Mouse (Mus musculus): ENCODE measurements around the gene Ksr1. TPM values are rescaled to one million over a fixed set of nuclear protein-coding genes. Genes with fewer than 3 reads are reported as not detected.

The Ksr1 gene
- total and polyA plus RNA-seq, 2 experiments = 0.65 to 1.5 TPM

DNA sequence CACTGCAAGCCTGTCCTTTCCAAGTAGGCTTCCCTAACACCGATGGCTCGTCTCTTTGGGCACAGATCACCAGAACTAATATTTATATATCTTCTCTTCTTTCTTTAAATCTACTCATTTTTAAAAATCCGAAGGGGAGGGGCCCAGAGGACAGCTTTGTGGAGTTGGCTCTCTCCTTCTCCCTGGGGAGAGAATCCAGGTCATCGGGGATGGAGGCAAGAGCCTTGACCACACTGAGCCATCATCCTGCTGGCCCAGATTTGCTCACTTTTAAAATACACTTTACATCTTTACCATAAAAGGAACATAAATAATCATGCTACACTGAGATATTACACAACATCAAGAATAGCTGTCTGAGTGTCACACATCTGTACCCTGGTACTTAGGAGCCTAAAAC, 35.8 kb downstream of the Ksr1 start:
- Histone ChIP-seq H3K4me1 (ENCODE audit: control insufficient read depth, insufficient read depth, low read length) (no peaks in the 10 kb centered on the region; the same call in 1 of the 2 replicates), H3K27me3 (ENCODE audit: control insufficient read depth, insufficient read depth, low read length) (no peaks in the 10 kb centered on the region), H3K36me3 (ENCODE audit: control insufficient read depth, insufficient read depth, low read length) (no peaks in the 10 kb centered on the region), H3K9ac (ENCODE audit: low read depth, low read length) (no peak overlapping the region), H3K27ac (replicated peaks; ENCODE audit: insufficient read depth, low read depth, low read length) (no peak overlapping the region), H3K79me2 (ENCODE audit: control insufficient read depth, insufficient read depth, low read length) (no peaks in the 10 kb centered on the region), H3K4me3 (ENCODE audit: insufficient read depth, low read depth, low read length) (no peak overlapping the region)
- 86% methylated on average over 4 of the region's 4 CpGs for WGBS
- DNase-seq (ENCODE audit: extremely low read depth, low read depth, low spot score) = no peak
- no peak for TF ChIP-seq POLR2A (IDR thresholded peaks at IDR 0.05; ENCODE audit: extremely low read depth, insufficient read depth, low read length)
- TF ChIP-seq CTCF (IDR thresholded peaks at IDR 0.05; ENCODE audit: low read depth, low read length) = no peak

GRCm38 (mm10) chr11:79107934-79108333, 38.3 kb downstream of the Ksr1 start:
- H3K79me2 ChIP-seq (ENCODE audit: control insufficient read depth, insufficient read depth, low read length) = 0 out of 2 replicates have a peak, but pooled peaks cover 2% of the 10 kb centered on the region
- no peak overlapping the region for H3K27ac ChIP-seq (replicated peaks; ENCODE audit: insufficient read depth, low read depth, low read length)
- H3K4me1 ChIP-seq (ENCODE audit: control insufficient read depth, insufficient read depth, low read length) = no peaks in the 10 kb centered on the region
- H3K9ac ChIP-seq (ENCODE audit: low read depth, low read length) = no peak overlapping the region
- no peaks in the 10 kb centered on the region for H3K27me3 ChIP-seq (ENCODE audit: control insufficient read depth, insufficient read depth, low read length)
- H3K36me3 ChIP-seq (ENCODE audit: control insufficient read depth, insufficient read depth, low read length) = no peaks in the 10 kb centered on the region
- no peak for DNase-seq (ENCODE audit: extremely low read depth, low read depth, low spot score)
- TF ChIP-seq CTCF (IDR thresholded peaks at IDR 0.05; ENCODE audit: low read depth, low read length) = no peak
- TF ChIP-seq POLR2A (IDR thresholded peaks at IDR 0.05; ENCODE audit: extremely low read depth, insufficient read depth, low read length) = no peak
- 86% methylated on average over 11 of the region's 11 CpGs for WGBS
- H3K4me3 ChIP-seq (ENCODE audit: insufficient read depth, low read depth, low read length) = no peak overlapping the region

GRCm38 (mm10) chr11:79104998-79105397, 41.2 kb downstream of the Ksr1 start:
- 86% methylated on average over 6 of the region's 6 CpGs for WGBS
- H3K4me3 ChIP-seq (ENCODE audit: insufficient read depth, low read depth, low read length) = no peak overlapping the region
- no peak overlapping the region for H3K9ac ChIP-seq (ENCODE audit: low read depth, low read length)
- DNase-seq (ENCODE audit: extremely low read depth, low read depth, low spot score) = no peak
- H3K27me3 ChIP-seq (ENCODE audit: control insufficient read depth, insufficient read depth, low read length) = no peaks in the 10 kb centered on the region
- H3K36me3 ChIP-seq (ENCODE audit: control insufficient read depth, insufficient read depth, low read length) = no peaks in the 10 kb centered on the region
- H3K27ac ChIP-seq (replicated peaks; ENCODE audit: insufficient read depth, low read depth, low read length) = no peak overlapping the region
- H3K4me1 ChIP-seq (ENCODE audit: control insufficient read depth, insufficient read depth, low read length) = no peaks in the 10 kb centered on the region
- H3K79me2 ChIP-seq (ENCODE audit: control insufficient read depth, insufficient read depth, low read length) = 0 out of 2 replicates have a peak, but pooled peaks cover 2% of the 10 kb centered on the region
- TF ChIP-seq CTCF (IDR thresholded peaks at IDR 0.05; ENCODE audit: low read depth, low read length) (no peak), POLR2A (IDR thresholded peaks at IDR 0.05; ENCODE audit: extremely low read depth, insufficient read depth, low read length) (no peak)

DNA sequence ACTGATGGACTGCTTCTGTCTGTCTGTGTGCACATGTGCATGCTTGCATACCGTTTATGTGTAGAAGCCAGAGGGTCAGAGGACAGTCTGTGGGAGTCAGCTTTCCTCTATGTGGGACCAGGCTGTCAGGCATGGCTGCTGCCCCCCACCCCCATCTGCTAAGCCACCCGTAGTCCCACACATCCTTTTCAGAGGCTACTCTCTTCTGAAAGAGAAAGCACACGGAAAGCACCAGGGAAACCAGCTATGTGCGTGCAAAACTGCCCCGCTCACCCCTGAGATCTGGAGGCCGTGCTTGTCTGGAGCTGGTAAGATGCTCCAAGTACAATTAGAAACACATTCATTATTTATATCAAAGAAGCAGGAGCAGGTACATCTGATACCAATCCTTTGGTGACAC, 41.7 kb downstream of the Ksr1 start:
- 0 out of 2 replicates have a peak, but pooled peaks cover 2% of the 10 kb centered on the region for H3K79me2 ChIP-seq (ENCODE audit: control insufficient read depth, insufficient read depth, low read length)
- no peak overlapping the region for H3K4me3 ChIP-seq (ENCODE audit: insufficient read depth, low read depth, low read length)
- H3K4me1 ChIP-seq (ENCODE audit: control insufficient read depth, insufficient read depth, low read length) = no peaks in the 10 kb centered on the region
- no peak for DNase-seq (ENCODE audit: extremely low read depth, low read depth, low spot score)
- TF ChIP-seq POLR2A (IDR thresholded peaks at IDR 0.05; ENCODE audit: extremely low read depth, insufficient read depth, low read length) (no peak), CTCF (IDR thresholded peaks at IDR 0.05; ENCODE audit: low read depth, low read length) (no peak)
- H3K27me3 ChIP-seq (ENCODE audit: control insufficient read depth, insufficient read depth, low read length) = no peaks in the 10 kb centered on the region
- WGBS = 79% methylated on average over 6 of the region's 6 CpGs
- H3K36me3 ChIP-seq (ENCODE audit: control insufficient read depth, insufficient read depth, low read length) = no peaks in the 10 kb centered on the region
- no peak overlapping the region for H3K9ac ChIP-seq (ENCODE audit: low read depth, low read length)
- H3K27ac ChIP-seq (replicated peaks; ENCODE audit: insufficient read depth, low read depth, low read length) = no peak overlapping the region

DNA sequence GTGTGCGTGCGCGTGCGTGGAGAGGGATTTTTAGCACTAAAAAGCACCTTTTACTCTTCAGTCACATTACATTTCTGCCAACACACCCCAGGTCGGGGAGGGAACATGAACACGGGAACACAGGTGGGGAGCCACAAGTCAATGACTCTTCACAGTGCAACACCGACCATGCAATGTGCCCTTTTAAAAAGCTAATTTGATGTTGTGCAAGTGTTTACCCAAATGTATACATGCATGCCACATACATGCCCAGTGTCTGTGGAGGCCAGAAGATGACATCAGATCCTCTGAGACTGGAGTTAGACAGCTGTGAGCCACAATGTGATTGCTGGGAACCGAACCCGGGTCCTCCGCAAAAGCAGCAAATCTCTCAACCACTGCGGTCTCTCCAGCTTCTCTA, 42.1 kb downstream of the Ksr1 start:
- H3K4me1 ChIP-seq (ENCODE audit: control insufficient read depth, insufficient read depth, low read length) = no peaks in the 10 kb centered on the region
- H3K4me3 ChIP-seq (ENCODE audit: insufficient read depth, low read depth, low read length) = no peak overlapping the region
- TF ChIP-seq CTCF (IDR thresholded peaks at IDR 0.05; ENCODE audit: low read depth, low read length) (no peak), POLR2A (IDR thresholded peaks at IDR 0.05; ENCODE audit: extremely low read depth, insufficient read depth, low read length) (no peak)
- no peaks in the 10 kb centered on the region for H3K36me3 ChIP-seq (ENCODE audit: control insufficient read depth, insufficient read depth, low read length)
- DNase-seq (ENCODE audit: extremely low read depth, low read depth, low spot score) = no peak
- WGBS = 93% methylated on average over 11 of the region's 11 CpGs
- H3K9ac ChIP-seq (ENCODE audit: low read depth, low read length) = no peak overlapping the region
- H3K79me2 ChIP-seq (ENCODE audit: control insufficient read depth, insufficient read depth, low read length) = 0 out of 2 replicates have a peak, but pooled peaks cover 2% of the 10 kb centered on the region
- H3K27ac ChIP-seq (replicated peaks; ENCODE audit: insufficient read depth, low read depth, low read length) = no peak overlapping the region
- H3K27me3 ChIP-seq (ENCODE audit: control insufficient read depth, insufficient read depth, low read length) = no peaks in the 10 kb centered on the region

DNA sequence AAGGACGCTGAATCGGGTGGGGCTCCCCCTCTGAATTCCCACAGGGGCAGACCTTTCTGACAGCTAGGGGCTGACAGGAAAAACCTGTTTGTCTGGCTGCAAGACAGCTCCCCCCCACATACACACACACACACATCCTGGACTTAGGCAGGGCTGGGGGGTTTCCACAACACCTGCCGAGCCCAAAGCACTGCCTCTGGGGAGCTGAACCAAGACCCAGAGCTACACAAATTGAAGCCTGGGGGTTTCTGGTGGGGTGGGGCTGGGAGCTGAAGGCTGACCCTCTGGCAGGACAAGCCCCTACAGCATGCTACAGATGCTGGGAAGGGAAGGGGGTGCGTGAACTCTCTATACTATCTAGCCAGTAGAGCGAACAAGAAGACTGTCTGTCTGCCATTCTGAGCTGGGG, 42.7 kb downstream of the Ksr1 start:
- Histone ChIP-seq H3K4me1 (ENCODE audit: control insufficient read depth, insufficient read depth, low read length) (no peaks in the 10 kb centered on the region), H3K27me3 (ENCODE audit: control insufficient read depth, insufficient read depth, low read length) (no peaks in the 10 kb centered on the region), H3K79me2 (ENCODE audit: control insufficient read depth, insufficient read depth, low read length) (0 out of 2 replicates have a peak, but pooled peaks cover 2% of the 10 kb centered on the region), H3K36me3 (ENCODE audit: control insufficient read depth, insufficient read depth, low read length) (no peaks in the 10 kb centered on the region), H3K27ac (replicated peaks; ENCODE audit: insufficient read depth, low read depth, low read length) (no peak overlapping the region), H3K9ac (ENCODE audit: low read depth, low read length) (no peak overlapping the region), H3K4me3 (ENCODE audit: insufficient read depth, low read depth, low read length) (no peak overlapping the region)
- TF ChIP-seq CTCF (IDR thresholded peaks at IDR 0.05; ENCODE audit: low read depth, low read length) (no peak), POLR2A (IDR thresholded peaks at IDR 0.05; ENCODE audit: extremely low read depth, insufficient read depth, low read length) (no peak)
- DNase-seq (ENCODE audit: extremely low read depth, low read depth, low spot score) = no peak
- WGBS = 42% methylated on average over 5 of the region's 5 CpGs

All from liver, adult 2 months (tissue).